Mouse (Mus musculus): ENCODE results near the gene Snx29.

GRCm38 (mm10) chr16:11629704-11630103 lies 307.0 kb downstream of the Snx29 start:
- TF ChIP-seq CTCF (IDR thresholded peaks at IDR 0.05; ENCODE audit: low read depth, low read length) (no peak), POLR2A (IDR thresholded peaks at IDR 0.05; ENCODE audit: borderline replicate concordance, low read depth, low read length) (no peak)
